Mouse (Mus musculus): Measurements from ENCODE around the gene Gm3854. TPM values are rescaled to one million over a fixed set of nuclear protein-coding genes. Genes with fewer than 3 reads are reported as not detected.
"Not testable (repeated sequence)": the region's sequence is repeated elsewhere in the genome, so short reads cannot be mapped to it uniquely, and the experiment has no call there.

Gm3854 gene
- not detected in 2 replicates for polyA plus RNA-seq (2012)

- Histone ChIP-seq H3K27me3 (ENCODE audit: control insufficient read depth) (no peaks in the 10 kb centered on the region; the same call in 1 of the 2 replicates), H3K9me3 (ENCODE audit: control insufficient read depth, low read length) (no peaks in the 10 kb centered on the region), H3K4me1 (ENCODE audit: control insufficient read depth) (peaks cover 7% of the 10 kb centered on the region), H3K4me3 (replicated peaks) (peak within 1 kb of the TSS; percentile 68), H3K36me3 (ENCODE audit: control insufficient read depth) (no peaks in the 10 kb centered on the region)
- TF ChIP-seq TAL1 (IDR thresholded peaks at IDR 0.05; ENCODE audit: low read length) (no peak), GATA1 (IDR thresholded peaks at IDR 0.05; ENCODE audit: low read length) (no peak)
Observed at GRCm38 (mm10) chr7:6343501-6344071, at the start of gene Gm3854. TSS of gene Gm3854 (plus strand) at chr7:6343759.

- H3K4me3 ChIP-seq (replicated peaks); H3K4me1 ChIP-seq (ENCODE audit: control insufficient read depth): not testable (repeated sequence)
- peaks cover 72% of the 10 kb centered on the region for H3K36me3 ChIP-seq (ENCODE audit: control insufficient read depth)
Observed at GRCm38 (mm10) chr7:6300796-6301195, 42.8 kb upstream of the Gm3854 start.

GRCm38 (mm10) chr7:6330458-6331232 is 12.9 kb upstream of the Gm3854 start:
- H3K36me3 ChIP-seq (ENCODE audit: control insufficient read depth) = no peaks in the 10 kb centered on the region
- no peaks in the 10 kb centered on the region for H3K9me3 ChIP-seq (ENCODE audit: control insufficient read depth, low read length)
- peaks cover 22% of the 10 kb centered on the region for H3K4me1 ChIP-seq (ENCODE audit: control insufficient read depth)
- peak overlapping the region; percentile 67 for H3K4me3 ChIP-seq (replicated peaks)
- no peaks in the 10 kb centered on the region for H3K27me3 ChIP-seq (ENCODE audit: control insufficient read depth)
- TF ChIP-seq TAL1 (IDR thresholded peaks at IDR 0.05; ENCODE audit: low read length) = no peak
- no peak for TF ChIP-seq GATA1 (IDR thresholded peaks at IDR 0.05; ENCODE audit: low read length)

More at GRCm38 (mm10) chr7:6300796-6301195, 42.8 kb upstream of the Gm3854 start:
- not testable (repeated sequence) for H3K9me3 ChIP-seq (ENCODE audit: control insufficient read depth, low read length); H3K27me3 ChIP-seq (ENCODE audit: control insufficient read depth)

GRCm38 (mm10) chr7:6331233-6331956 is 12.2 kb upstream of the Gm3854 start, which contains the start of gene Zfp583:
TSS of gene Zfp583 (minus strand) at chr7:6331285.
- Histone ChIP-seq H3K4me3 (replicated peaks) (peak within 1 kb of the TSS; percentile 67), H3K9me3 (ENCODE audit: control insufficient read depth, low read length) (no peaks in the 10 kb centered on the region), H3K4me1 (ENCODE audit: control insufficient read depth) (peaks cover 22% of the 10 kb centered on the region), H3K36me3 (ENCODE audit: control insufficient read depth) (no peaks in the 10 kb centered on the region), H3K27me3 (ENCODE audit: control insufficient read depth) (no peaks in the 10 kb centered on the region)
- TF ChIP-seq TAL1 (IDR thresholded peaks at IDR 0.05; ENCODE audit: low read length) (no peak), GATA1 (IDR thresholded peaks at IDR 0.05; ENCODE audit: low read length) (no peak)

GRCm38 (mm10) chr7:6339865-6340264 is 3.7 kb upstream of the Gm3854 start:
- H3K36me3 ChIP-seq (ENCODE audit: control insufficient read depth) = no peaks in the 10 kb centered on the region
- no peaks in the 10 kb centered on the region for H3K9me3 ChIP-seq (ENCODE audit: control insufficient read depth, low read length)
- no peaks in the 10 kb centered on the region; the same call in none of the 2 replicates for H3K27me3 ChIP-seq (ENCODE audit: control insufficient read depth)
- TF ChIP-seq GATA1 (IDR thresholded peaks at IDR 0.05; ENCODE audit: low read length) = no peak
- no peak for TF ChIP-seq TAL1 (IDR thresholded peaks at IDR 0.05; ENCODE audit: low read length)
- H3K4me3 ChIP-seq (replicated peaks) = no peak overlapping the region
- H3K4me1 ChIP-seq (ENCODE audit: control insufficient read depth) = peaks cover 7% of the 10 kb centered on the region

- H3K27me3 ChIP-seq (ENCODE audit: control insufficient read depth) = no peaks in the 10 kb centered on the region; the same call in 1 of the 2 replicates
- peak overlapping the region; percentile 68 for H3K4me3 ChIP-seq (replicated peaks)
- no peaks in the 10 kb centered on the region for H3K9me3 ChIP-seq (ENCODE audit: control insufficient read depth, low read length)
- TF ChIP-seq GATA1 (IDR thresholded peaks at IDR 0.05; ENCODE audit: low read length) (no peak), TAL1 (IDR thresholded peaks at IDR 0.05; ENCODE audit: low read length) (no peak)
- H3K4me1 ChIP-seq (ENCODE audit: control insufficient read depth) = peaks cover 7% of the 10 kb centered on the region
- no peaks in the 10 kb centered on the region for H3K36me3 ChIP-seq (ENCODE audit: control insufficient read depth)
Observed at GRCm38 (mm10) chr7:6344124-6344523, 565 bp downstream of the Gm3854 start.

- no peaks in the 10 kb centered on the region for H3K27me3 ChIP-seq (ENCODE audit: control insufficient read depth)
- no peak overlapping the region for H3K4me3 ChIP-seq (replicated peaks)
- TF ChIP-seq GATA1 (IDR thresholded peaks at IDR 0.05; ENCODE audit: low read length) = no peak
- no peak for TF ChIP-seq TAL1 (IDR thresholded peaks at IDR 0.05; ENCODE audit: low read length)
- no peaks in the 10 kb centered on the region for H3K36me3 ChIP-seq (ENCODE audit: control insufficient read depth)
- 0 out of 2 replicates have a peak, but pooled peaks cover 2% of the 10 kb centered on the region for H3K9me3 ChIP-seq (ENCODE audit: control insufficient read depth, low read length)
- peaks cover 31% of the 10 kb centered on the region for H3K4me1 ChIP-seq (ENCODE audit: control insufficient read depth)
Observed at GRCm38 (mm10) chr7:6358121-6358520, 14.6 kb downstream of the Gm3854 start.

- no peak for TF ChIP-seq GATA1 (IDR thresholded peaks at IDR 0.05; ENCODE audit: low read length)
- TF ChIP-seq TAL1 (IDR thresholded peaks at IDR 0.05; ENCODE audit: low read length) = no peak
- H3K9me3 ChIP-seq (ENCODE audit: control insufficient read depth, low read length) = 0 out of 2 replicates have a peak, but pooled peaks cover 2% of the 10 kb centered on the region
- H3K4me3 ChIP-seq (replicated peaks) = no peak overlapping the region
- H3K27me3 ChIP-seq (ENCODE audit: control insufficient read depth) = no peaks in the 10 kb centered on the region
- H3K4me1 ChIP-seq (ENCODE audit: control insufficient read depth) = peaks cover 41% of the 10 kb centered on the region
- H3K36me3 ChIP-seq (ENCODE audit: control insufficient read depth) = no peaks in the 10 kb centered on the region
Observed at GRCm38 (mm10) chr7:6358937-6359590, 15.5 kb downstream of the Gm3854 start.
